Mouse (Mus musculus) heart, embryonic 14.5 days (tissue): ENCODE data around the gene Med26. TPM values are rescaled to one million over a fixed set of nuclear protein-coding genes. Genes with fewer than 3 reads are reported as not detected.

Source experiments
- ATAC-seq: fragments of 200-750 bp; cut with Nextera tagmentation; 2 replicates; pipeline ENCODE4 v1.8.0; 2017; ENCODE audit warnings: low read depth, moderate TSS enrichment; ENCODE audit not compliant: insufficient number of reproducible peaks, insufficient read depth, low FRiP score
- H3K27ac ChIP-seq, 2 experiments: fragments of 200-500 bp in 1 of 2; fragments of 300-500 bp in 1 of 2; sonication (generic) in 1 of 2; replicated peaks in 1 of 2; 2 replicates each; pipeline ENCODE4 v1.5.1; 2012 to 2014; ENCODE audit warnings: low read depth in 2 of 2, low read length in 2 of 2, control low read depth in 1 of 2, mild to moderate bottlenecking in 1 of 2, mixed read lengths in 1 of 2; ENCODE audit not compliant: control insufficient read depth in 1 of 2, insufficient read depth in 1 of 2
- H3K27me3 ChIP-seq: fragments of 300-500 bp; sonication (generic); 2 replicates; pipeline ENCODE4 v1.6.1; 2014; ENCODE audit warnings: mild to moderate bottlenecking, low read length, control low read depth; ENCODE audit not compliant: control insufficient read depth, insufficient read depth
- H3K36me3 ChIP-seq: fragments of 300-500 bp; sonication (generic); 2 replicates; pipeline ENCODE4 v1.6.1; 2014; ENCODE audit warnings: mild to moderate bottlenecking, control low read depth, low read length, mixed read lengths; ENCODE audit not compliant: control insufficient read depth, insufficient read depth
- H3K4me1 ChIP-seq, 2 experiments: fragments of 200-500 bp in 1 of 2; fragments of 300-500 bp in 1 of 2; sonication (generic) in 1 of 2; 2 replicates each; pipeline ENCODE4 v1.6.1; 2012 to 2014; ENCODE audit warnings: low read length in 2 of 2, control low read depth in 1 of 2, mixed read lengths in 1 of 2; ENCODE audit not compliant: control insufficient read depth in 2 of 2, insufficient read depth in 2 of 2
- H3K4me2 ChIP-seq: fragments of 300-500 bp; sonication (generic); 2 replicates; pipeline ENCODE4 v1.6.1; 2014; ENCODE audit warnings: mild to moderate bottlenecking, low read length
- H3K4me3 ChIP-seq, 2 experiments: fragments of 200-500 bp in 1 of 2; fragments of 300-500 bp in 1 of 2; sonication (generic) in 1 of 2; 2 replicates each; pipeline ENCODE4 v1.5.1; 2012 to 2014; ENCODE audit warnings: low read length in 2 of 2, mild to moderate bottlenecking in 2 of 2, control low read depth in 1 of 2, low read depth in 1 of 2, moderate library complexity in 1 of 2; ENCODE audit not compliant: control insufficient read depth in 1 of 2, insufficient read depth in 1 of 2
- H3K9ac ChIP-seq: fragments of 300-500 bp; sonication (generic); 2 replicates; pipeline ENCODE4 v1.6.1; 2014; ENCODE audit warnings: mild to moderate bottlenecking, low read length
- H3K9me3 ChIP-seq: fragments of 300-500 bp; sonication (generic); 2 replicates; pipeline ENCODE4 v1.6.1; 2016; ENCODE audit warnings: low read length, control low read depth; ENCODE audit not compliant: control insufficient read depth
- WGBS: fragments of 180-500 bp; shearing (Covaris S2); extraction: QIAGEN DNeasy Blood & Tissue Kit; methylation state at CpG from one replicate; pipeline ENCODE4 v1.1.7; 2014; 5-methylcytosine and 5-hydroxymethylcytosine counted together
- polyA plus RNA-seq: library from polyadenylated mRNA; unstranded; fragments of >200 nt; fragmentation: Nextera tagmentation; extraction: Ambion mirVana; gene quantifications from 2 replicates; pipeline ENCODE4 v1.2.1, GENCODE M21; 2014

Med26 gene
- polyA plus RNA-seq, result 7.3 and 7.8 TPM in 2 replicates

DNA sequence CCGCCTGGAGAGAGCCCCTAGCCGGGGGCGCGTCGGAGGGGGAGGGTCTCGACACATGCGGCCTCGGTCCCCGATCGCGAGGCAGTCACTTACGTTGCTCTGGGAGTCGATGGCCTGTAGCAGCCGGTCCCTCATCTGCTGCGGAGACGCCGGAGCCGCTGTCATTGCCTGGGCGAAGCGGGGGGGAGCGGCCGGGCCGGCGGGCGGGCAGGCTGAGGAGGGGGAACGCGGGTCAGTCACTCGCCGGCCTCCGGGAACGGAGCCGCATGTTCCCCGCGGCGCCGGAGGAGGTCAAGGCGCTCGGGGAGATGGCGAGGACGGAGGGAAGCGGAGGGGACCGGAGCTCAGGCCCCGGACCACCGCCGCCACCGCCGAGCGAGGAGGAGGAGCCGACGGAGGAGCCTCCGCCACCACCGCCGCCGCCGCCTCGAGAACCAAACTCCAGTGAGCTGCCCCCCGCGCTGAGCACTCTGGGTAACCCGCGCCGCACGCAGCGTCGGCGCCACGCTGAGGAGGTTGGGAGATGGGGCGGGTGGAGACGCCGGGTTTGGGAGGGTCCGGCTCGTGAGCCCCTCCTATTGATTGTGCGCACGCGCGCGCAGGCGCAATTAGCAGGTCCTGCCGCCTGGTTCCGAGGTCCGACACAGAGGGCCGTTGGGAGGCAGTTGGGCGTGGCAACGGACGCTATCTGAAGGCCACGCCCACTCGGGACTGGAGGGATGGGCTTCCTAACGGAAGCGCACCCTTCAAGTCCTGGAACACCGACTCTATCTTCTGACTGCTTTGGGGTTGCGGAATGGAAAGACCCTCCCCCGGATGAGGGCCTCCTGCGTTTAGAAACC is at the start of gene Med26:
Gene Med26 (minus strand): TSS at position 469 of the 842 bp plus-strand sequence.
- peaks cover 35% of the 10 kb centered on the region for H3K36me3 ChIP-seq
- H3K4me2 ChIP-seq, result peak within 1 kb of the TSS; percentile 96
- no peaks in the 10 kb centered on the region for H3K9me3 ChIP-seq
- H3K4me1 ChIP-seq, result peaks cover 4 to 26% of the 10 kb centered on the region in 2 experiments; a peak in 3 of 4 replicates
- peak within 1 kb of the TSS; percentile 58 to 98 for H3K4me3 ChIP-seq
- ATAC-seq, result peak; percentile 97
- H3K9ac ChIP-seq, result peak within 1 kb of the TSS; percentile 99
- H3K27me3 ChIP-seq, result no peaks in the 10 kb centered on the region
- under 1% methylated on average over 78 of the region's 92 CpGs for WGBS
- H3K27ac ChIP-seq, result peak within 1 kb of the TSS; percentile 81 to 92

DNA sequence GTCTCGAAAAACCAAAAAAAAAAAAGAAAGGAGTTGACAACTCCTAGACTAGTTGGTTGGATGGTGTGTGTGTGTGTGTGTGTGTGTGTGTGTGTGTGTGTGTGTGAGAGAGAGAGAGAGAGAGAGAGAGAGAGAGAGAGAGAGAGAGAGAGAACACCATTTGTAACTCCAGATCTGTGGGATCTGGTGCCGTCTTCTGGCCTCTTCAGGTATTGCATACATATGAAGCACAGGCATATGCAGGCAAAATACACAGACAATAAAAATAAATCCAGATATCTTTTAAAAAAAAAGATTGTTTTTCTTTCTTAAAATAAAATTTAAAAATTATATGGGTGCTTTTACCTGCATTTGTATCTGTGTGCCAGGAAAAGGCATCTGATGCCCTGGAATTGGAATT is 42.1 kb upstream of the Med26 start:
- ATAC-seq, result no peak
- no peaks in the 10 kb centered on the region for H3K27me3 ChIP-seq
- H3K4me2 ChIP-seq, result no peak overlapping the region
- 69% methylated on average over 2 of the region's 2 CpGs for WGBS
- H3K36me3 ChIP-seq, result 0 out of 2 replicates have a peak, but pooled peaks cover 9% of the 10 kb centered on the region
- no peak overlapping the region for H3K4me3 ChIP-seq
- no peaks in the 10 kb centered on the region for H3K9me3 ChIP-seq
- no peak overlapping the region for H3K27ac ChIP-seq
- no peak overlapping the region for H3K9ac ChIP-seq
- H3K4me1 ChIP-seq, result peaks cover 3 to 11% of the 10 kb centered on the region in 2 experiments; a peak in 2 of 4 replicates

DNA sequence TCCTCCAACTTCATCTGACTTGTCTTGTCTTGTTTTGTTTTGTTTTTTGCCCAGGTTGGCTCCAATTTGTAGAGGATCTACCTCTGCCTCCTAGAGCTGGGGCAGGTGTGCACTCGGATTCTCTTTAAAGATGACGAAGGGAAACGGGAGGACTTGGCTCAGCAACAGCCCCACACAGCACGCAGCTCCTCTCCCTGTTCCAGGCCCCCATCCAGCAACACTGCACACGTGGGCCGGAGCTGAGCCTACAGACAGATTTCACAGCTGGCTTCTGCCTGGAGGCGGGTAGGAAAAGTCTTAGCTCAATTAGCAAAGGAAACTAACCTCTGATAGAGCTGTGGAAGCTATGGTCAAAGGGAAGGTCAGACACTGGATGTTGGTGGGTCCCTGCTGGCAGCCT is 41.2 kb upstream of the Med26 start:
- H3K4me2 ChIP-seq, result no peak overlapping the region
- no peaks in the 10 kb centered on the region for H3K27me3 ChIP-seq
- WGBS, result 75% methylated on average over 7 of the region's 7 CpGs
- H3K27ac ChIP-seq, result no peak overlapping the region
- no peaks in the 10 kb centered on the region for H3K9me3 ChIP-seq
- H3K4me3 ChIP-seq, result no peak overlapping the region
- H3K36me3 ChIP-seq, result 0 out of 2 replicates have a peak, but pooled peaks cover 9% of the 10 kb centered on the region
- ATAC-seq, result no peak
- H3K4me1 ChIP-seq, result peaks cover 8 to 17% of the 10 kb centered on the region in 2 experiments
- no peak overlapping the region for H3K9ac ChIP-seq

DNA sequence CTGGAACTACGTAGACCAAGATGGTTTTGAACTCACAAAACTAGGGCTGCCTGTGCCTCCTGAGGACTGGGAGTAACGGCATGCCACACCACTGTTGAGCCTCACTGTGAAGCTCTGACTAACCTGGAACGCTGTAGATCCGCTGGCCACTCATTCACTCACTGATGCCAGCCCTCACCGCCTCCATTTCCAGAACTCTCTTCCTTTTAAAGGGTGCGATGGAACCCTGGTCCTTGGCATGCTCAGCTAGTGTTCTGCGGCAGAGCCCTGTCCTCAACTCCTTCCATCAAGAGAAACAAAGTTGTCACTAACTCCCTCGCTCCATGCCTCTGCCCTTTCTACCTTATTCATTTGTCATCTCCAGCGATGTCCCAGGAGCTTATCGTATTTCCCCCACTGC is 40.8 kb upstream of the Med26 start:
- Histone ChIP-seq H3K9ac (no peak overlapping the region), H3K4me3 (no peak overlapping the region), H3K27me3 (no peaks in the 10 kb centered on the region), H3K4me2 (no peak overlapping the region), H3K9me3 (no peaks in the 10 kb centered on the region), H3K4me1 (peaks cover 8 to 20% of the 10 kb centered on the region in 2 experiments), H3K27ac (no peak overlapping the region), H3K36me3 (0 out of 2 replicates have a peak, but pooled peaks cover 9% of the 10 kb centered on the region)
- WGBS, result 87% methylated on average over 10 of the region's 10 CpGs
- ATAC-seq, result no peak

DNA sequence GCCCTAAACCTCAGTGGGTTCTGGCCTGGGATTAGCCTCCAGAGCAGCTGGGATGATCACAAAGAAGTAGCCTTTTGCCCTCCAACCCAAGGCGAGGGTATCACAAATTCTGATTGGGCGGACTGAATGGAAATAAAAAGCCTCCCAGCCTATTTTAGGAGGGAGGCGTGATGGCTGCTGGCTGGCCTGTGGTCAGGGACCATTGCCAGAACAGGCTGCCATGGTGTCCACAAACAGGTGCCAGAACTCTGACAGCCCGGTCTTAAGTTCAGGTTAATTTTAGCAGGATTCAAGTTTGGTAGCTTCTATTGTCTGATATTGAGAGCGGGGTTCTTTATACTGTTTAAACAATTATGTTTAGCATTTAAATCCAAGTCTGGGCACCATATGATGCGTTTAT is 39.7 kb upstream of the Med26 start:
- Histone ChIP-seq H3K4me2 (peak overlapping the region; percentile 28; the same call in 1 of the 2 replicates), H3K9ac (peak overlapping the region; percentile 17; the same call in 1 of the 2 replicates), H3K4me3 (no peak overlapping the region), H3K27me3 (no peaks in the 10 kb centered on the region), H3K4me1 (peaks cover 15 to 28% of the 10 kb centered on the region in 2 experiments), H3K36me3 (0 out of 2 replicates have a peak, but pooled peaks cover 9% of the 10 kb centered on the region), H3K9me3 (no peaks in the 10 kb centered on the region), H3K27ac (peak overlapping the region; percentile 72 to 79)
- ATAC-seq, result peak; percentile 31; the same call in 1 of the 2 replicates
- WGBS, result 43% methylated on average over 6 of the region's 6 CpGs

DNA sequence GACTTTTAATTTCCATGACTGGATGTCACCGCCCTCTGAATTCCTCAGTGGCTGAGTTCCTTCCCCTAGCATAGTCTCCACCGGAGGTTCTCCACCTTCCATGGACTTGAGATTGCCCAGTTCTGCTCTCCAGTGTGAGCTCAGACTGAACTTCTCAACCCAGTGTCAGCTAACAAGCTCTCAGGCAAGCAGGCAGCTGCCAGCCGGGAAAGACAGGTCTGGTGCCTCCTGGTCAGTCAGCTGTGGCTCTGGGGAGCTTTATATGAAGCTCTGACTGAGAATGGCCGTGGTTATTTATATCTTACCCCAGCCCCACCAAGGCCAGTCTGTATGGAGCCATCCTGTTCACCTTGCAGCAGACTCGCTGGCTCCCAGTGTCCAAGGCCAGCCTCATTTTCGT is 36.3 kb upstream of the Med26 start:
- Histone ChIP-seq H3K27ac (peak overlapping the region; percentile 31 to 75), H3K36me3 (peaks cover 35% of the 10 kb centered on the region), H3K9ac (no peak overlapping the region), H3K9me3 (no peaks in the 10 kb centered on the region), H3K4me2 (no peak overlapping the region), H3K27me3 (no peaks in the 10 kb centered on the region), H3K4me1 (peaks cover 15 to 30% of the 10 kb centered on the region in 2 experiments), H3K4me3 (no peak overlapping the region)
- 48% methylated on average over 6 of the region's 6 CpGs for WGBS
- ATAC-seq, result no peak

DNA sequence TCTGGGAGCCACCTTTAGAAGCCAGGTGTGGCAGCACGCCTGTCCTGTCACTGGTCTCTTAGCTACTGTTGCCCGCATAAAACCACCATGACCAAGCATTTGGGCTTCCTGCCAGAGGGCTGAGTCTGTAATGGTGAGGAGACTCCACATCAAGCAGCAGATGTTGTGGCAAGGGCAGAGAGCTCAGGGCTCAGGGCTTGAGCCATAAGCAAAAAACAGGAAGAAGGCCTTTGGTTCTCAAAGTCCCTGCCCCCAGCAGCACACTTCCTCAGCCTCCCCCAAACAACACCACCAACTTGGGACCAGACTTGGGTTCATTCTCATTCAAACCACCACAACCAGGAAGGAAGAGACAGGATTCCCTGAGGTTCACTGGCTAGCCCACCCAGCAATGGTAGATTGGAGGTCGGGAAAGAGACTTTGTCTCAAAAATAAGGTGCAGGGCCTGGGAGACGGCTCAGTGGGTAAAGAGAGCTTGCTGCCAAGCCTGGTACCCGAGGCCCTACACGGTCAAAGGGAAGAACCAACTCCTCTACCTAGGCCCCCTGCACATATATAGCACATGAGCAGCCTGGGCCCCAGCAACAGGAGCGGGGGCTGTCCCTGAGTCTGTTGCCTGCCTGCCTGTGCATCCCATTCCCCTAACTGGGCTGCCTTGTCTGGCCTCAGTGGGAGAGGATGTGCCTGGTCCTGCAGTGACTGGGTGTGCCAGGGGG is 35.1 kb upstream of the Med26 start:
- H3K4me2 ChIP-seq, result no peak overlapping the region
- H3K27me3 ChIP-seq, result no peaks in the 10 kb centered on the region
- peaks cover 19 to 38% of the 10 kb centered on the region in 2 experiments for H3K4me1 ChIP-seq
- H3K9me3 ChIP-seq, result no peaks in the 10 kb centered on the region
- no peak overlapping the region for H3K9ac ChIP-seq
- 73% methylated on average over 7 of the region's 7 CpGs for WGBS
- peak overlapping the region in 1 of 2 experiments; percentile 12; a peak in 1 of 4 replicates for H3K27ac ChIP-seq
- H3K4me3 ChIP-seq, result no peak overlapping the region
- H3K36me3 ChIP-seq, result peaks cover 35% of the 10 kb centered on the region
- ATAC-seq, result no peak
